Mouse (Mus musculus): Measurements from ENCODE around the gene Odf3.

GRCm38 (mm10) chr7:140864761-140865160, 17.2 kb downstream of the Odf3 start:
- TF ChIP-seq CHD2 (IDR thresholded peaks at IDR 0.05; ENCODE audit: low read length) (no peak), CTCF (conservative IDR thresholded peaks at IDR 0.05 in 1 of 2, IDR thresholded peaks at IDR 0.05 in 1 of 2; ENCODE audit: low read depth in 2 of 2, low read length in 2 of 2) (no peak), JUND (conservative IDR thresholded peaks at IDR 0.05; ENCODE audit: low read depth, low read length) (no peak), POLR2AphosphoS2 (IDR thresholded peaks at IDR 0.05; ENCODE audit: low read depth, low read length) (no peak)
